Mouse (Mus musculus) heart, adult 2 months (tissue): Measurements from ENCODE around the gene Ednrb.

Source experiments
- CTCF ChIP-seq: fragments of 200-600 bp; IDR thresholded peaks from 2 replicates; pipeline ENCODE4 v1.8.1; 2022; ENCODE audit warnings: antibody characterized with exemption, mild to moderate bottlenecking, moderate library complexity
- EP300 ChIP-seq: fragments of 200-500 bp; IDR thresholded peaks from 2 replicates; pipeline ENCODE4 v1.6.1; 2011; ENCODE audit warnings: low read depth, low read length, control low read depth; ENCODE audit not compliant: insufficient read depth
- POLR2A ChIP-seq: fragments of 200-500 bp; IDR thresholded peaks from 2 replicates; pipeline ENCODE4 v1.6.1; 2011; ENCODE audit warnings: mild to moderate bottlenecking, low read depth, low read length, control low read depth; ENCODE audit not compliant: insufficient read depth

GRCm38 (mm10) chr14:103793409-103793808, 50.8 kb downstream of the Ednrb start:
- TF ChIP-seq CTCF, result no peak
- no peak for TF ChIP-seq POLR2A
- no peak for TF ChIP-seq EP300
